Mouse (Mus musculus) C2C12 (cell line): ENCODE results near the gene Pde10a. TPM values are rescaled to one million over a fixed set of nuclear protein-coding genes. Genes with fewer than 3 reads are reported as not detected.

Source experiments
- H3K27me3 ChIP-seq: one replicate; pipeline ENCODE4 v1.6.1; 2011; ENCODE audit not compliant: control insufficient read depth, insufficient read depth, insufficient read length
- H3K36me3 ChIP-seq: one replicate; pipeline ENCODE4 v1.6.1; 2011; ENCODE audit not compliant: control insufficient read depth, insufficient read depth
- H3K4me3 ChIP-seq: one replicate; pipeline ENCODE4 v1.5.1; 2011; ENCODE audit warnings: mild to moderate bottlenecking, control low read depth; ENCODE audit not compliant: poor library complexity, insufficient read depth, severe bottlenecking
- H3K79me2 ChIP-seq: one replicate; pipeline ENCODE4 v1.6.1; 2011; ENCODE audit not compliant: control insufficient read depth, insufficient read depth
- H3K79me3 ChIP-seq: one replicate; pipeline ENCODE4 v1.6.1; 2011; ENCODE audit warnings: low read depth, control low read depth
- H3ac ChIP-seq: one replicate; pipeline ENCODE3; 2011; ENCODE audit warnings: low read depth; ENCODE audit not compliant: control insufficient read depth, insufficient read length
- CEBPB ChIP-seq: IDR thresholded peaks from one replicate; pipeline ENCODE4 v1.6.1; 2011; ENCODE audit warnings: low read depth, mild to moderate bottlenecking, control low read depth, moderate library complexity
- CTCF ChIP-seq: IDR thresholded peaks from one replicate; pipeline ENCODE4 v1.5.1; 2011; ENCODE audit not compliant: control insufficient read depth, insufficient read depth, insufficient read length
- FOSL1 ChIP-seq: IDR thresholded peaks from one replicate; pipeline ENCODE4 v1.8.0; 2011; ENCODE audit warnings: mild to moderate bottlenecking, low read length; ENCODE audit not compliant: poor library complexity, insufficient read depth, severe bottlenecking
- MAX ChIP-seq: IDR thresholded peaks from one replicate; pipeline ENCODE4 v1.6.1; 2011; ENCODE audit warnings: mild to moderate bottlenecking, control low read depth
- MYOD1 ChIP-seq: IDR thresholded peaks from one replicate; pipeline ENCODE4 v1.6.1; 2011; ENCODE audit warnings: low read depth; ENCODE audit not compliant: control insufficient read depth, insufficient read length
- MYOG ChIP-seq: IDR thresholded peaks from one replicate; pipeline ENCODE4 v1.6.1; 2011; ENCODE audit not compliant: control insufficient read depth, insufficient read length; ENCODE audit errors: extremely low read depth
- USF1 ChIP-seq: IDR thresholded peaks from one replicate; pipeline ENCODE4 v1.6.1; 2011; ENCODE audit warnings: low read depth, mild to moderate bottlenecking, control low read depth, moderate library complexity
- polyA plus RNA-seq: library from polyadenylated mRNA; unstranded; fragments of >200 nt; fragmentation: generic; extraction: Trizol; gene quantifications from one replicate; pipeline ENCODE4 v1.2.1, GENCODE M21; 2012; ENCODE audit warnings: missing spikeins

The Pde10a gene
- polyA plus RNA-seq, 1 experiment, result 0.83 TPM

DNA sequence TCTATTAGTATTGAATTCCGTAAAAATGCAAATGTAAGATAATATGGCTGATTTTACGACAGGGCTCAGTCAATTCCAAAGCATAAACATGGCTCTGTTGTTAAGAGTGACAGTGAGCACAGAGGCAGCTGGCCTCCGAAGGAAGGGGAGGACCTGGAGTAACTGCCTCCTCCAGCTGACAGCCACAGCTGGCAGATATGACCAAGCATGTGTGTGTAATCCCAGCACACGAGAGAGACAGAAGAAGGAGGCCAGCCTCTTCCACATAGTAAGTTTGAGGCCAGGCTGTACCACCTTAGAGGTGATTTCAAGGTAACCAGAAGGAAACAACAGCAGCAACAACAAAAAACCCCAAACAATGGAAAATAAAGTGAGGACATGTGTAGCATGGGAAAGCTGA, 397.9 kb downstream of the Pde10a start:
- Histone ChIP-seq H3K4me3 (no peak overlapping the region), H3K79me3 (no peaks in the 10 kb centered on the region), H3K36me3 (no peaks in the 10 kb centered on the region), H3ac (no peak overlapping the region), H3K79me2 (no peaks in the 10 kb centered on the region), H3K27me3 (peaks cover 6% of the 10 kb centered on the region)
- TF ChIP-seq MYOG, result no peak
- TF ChIP-seq MAX, result no peak
- TF ChIP-seq CEBPB, result no peak
- no peak for TF ChIP-seq USF1
- TF ChIP-seq FOSL1, result no peak
- no peak for TF ChIP-seq MYOD1
- no peak for TF ChIP-seq CTCF

DNA sequence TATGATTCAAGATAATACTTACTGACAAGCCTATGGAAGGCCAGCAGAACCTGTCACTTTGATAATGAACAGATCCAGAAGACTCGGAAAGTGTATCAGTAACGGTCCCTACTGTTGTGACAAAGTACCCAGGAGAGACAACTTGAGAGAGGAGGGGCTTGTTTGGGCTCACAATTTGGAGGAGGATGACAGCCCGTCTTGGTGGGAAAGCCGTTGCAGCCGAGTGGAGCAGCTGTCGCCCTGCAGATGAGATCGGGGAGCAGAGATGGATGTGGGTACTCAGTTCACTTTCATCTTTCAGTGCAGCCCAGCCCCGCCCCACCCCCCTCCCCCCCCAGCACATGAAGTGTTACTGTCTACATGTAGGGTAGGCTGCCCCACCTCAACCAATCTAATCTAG, 398.6 kb downstream of the Pde10a start:
- peaks cover 6% of the 10 kb centered on the region for H3K27me3 ChIP-seq
- no peak overlapping the region for H3K4me3 ChIP-seq
- no peak overlapping the region for H3ac ChIP-seq
- no peaks in the 10 kb centered on the region for H3K79me2 ChIP-seq
- TF ChIP-seq CEBPB (no peak), MYOG (no peak), USF1 (no peak), MYOD1 (no peak), MAX (no peak), FOSL1 (no peak), CTCF (no peak)
- H3K36me3 ChIP-seq, result no peaks in the 10 kb centered on the region
- no peaks in the 10 kb centered on the region for H3K79me3 ChIP-seq

DNA sequence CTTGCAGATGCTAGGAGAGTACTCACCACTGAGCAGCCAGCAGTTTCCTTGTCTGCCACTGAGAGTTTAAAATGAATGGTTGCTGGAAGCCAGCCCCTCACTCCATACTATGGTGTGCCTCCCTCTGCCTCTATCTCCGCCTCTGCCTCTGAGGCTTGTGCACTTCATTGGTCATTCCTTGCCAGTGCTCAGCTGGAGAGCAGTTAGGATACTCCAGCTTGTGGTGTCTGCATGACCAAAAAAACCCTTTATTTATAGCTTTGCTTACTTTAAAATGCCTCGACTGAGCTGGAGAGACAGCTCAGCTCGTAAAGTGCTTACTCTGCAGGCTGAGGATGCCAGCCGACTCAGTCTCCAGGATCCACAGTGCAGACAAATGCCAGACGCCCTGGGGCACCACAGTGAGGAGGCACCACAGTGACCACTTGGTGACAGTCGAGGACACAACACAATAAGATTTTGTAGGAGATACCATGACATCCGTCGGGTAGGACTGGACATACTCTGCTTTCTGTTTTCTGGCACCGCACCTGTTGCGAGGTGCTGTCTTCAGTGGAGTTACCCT, 400.7 kb downstream of the Pde10a start:
- Histone ChIP-seq H3K79me3 (no peaks in the 10 kb centered on the region), H3ac (no peak overlapping the region), H3K36me3 (no peaks in the 10 kb centered on the region), H3K27me3 (peaks cover 6% of the 10 kb centered on the region), H3K79me2 (no peaks in the 10 kb centered on the region), H3K4me3 (no peak overlapping the region)
- TF ChIP-seq MYOG (no peak), USF1 (no peak), MYOD1 (no peak), FOSL1 (no peak), CEBPB (no peak), MAX (no peak), CTCF (no peak)

DNA sequence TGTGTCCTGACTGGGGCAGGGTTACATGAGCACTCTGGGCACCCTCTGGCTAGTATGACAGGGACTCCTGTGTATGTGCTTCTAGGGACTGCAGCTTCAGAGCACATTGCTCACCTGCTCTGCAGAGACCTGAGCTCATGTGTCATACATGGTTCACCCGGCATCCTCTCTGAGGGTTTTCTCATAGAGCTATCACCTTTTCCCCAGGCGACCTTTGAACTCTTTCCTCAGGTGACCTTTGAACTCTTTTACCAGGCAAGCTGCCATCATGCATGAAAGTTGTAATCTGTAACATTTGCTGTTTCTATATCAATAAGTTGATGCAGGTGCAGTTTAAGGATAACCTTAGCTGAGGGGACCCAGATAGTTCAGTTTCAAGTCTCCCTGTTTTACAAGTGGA, 403.4 kb downstream of the Pde10a start:
- H3K79me3 ChIP-seq, result no peaks in the 10 kb centered on the region
- peaks cover 24% of the 10 kb centered on the region for H3K27me3 ChIP-seq
- H3K36me3 ChIP-seq, result no peaks in the 10 kb centered on the region
- H3K79me2 ChIP-seq, result no peaks in the 10 kb centered on the region
- TF ChIP-seq USF1, result no peak
- no peak for TF ChIP-seq FOSL1
- TF ChIP-seq MYOG, result no peak
- TF ChIP-seq MYOD1, result no peak
- no peak for TF ChIP-seq MAX
- no peak for TF ChIP-seq CEBPB
- TF ChIP-seq CTCF, result no peak
- no peak overlapping the region for H3ac ChIP-seq
- no peak overlapping the region for H3K4me3 ChIP-seq

DNA sequence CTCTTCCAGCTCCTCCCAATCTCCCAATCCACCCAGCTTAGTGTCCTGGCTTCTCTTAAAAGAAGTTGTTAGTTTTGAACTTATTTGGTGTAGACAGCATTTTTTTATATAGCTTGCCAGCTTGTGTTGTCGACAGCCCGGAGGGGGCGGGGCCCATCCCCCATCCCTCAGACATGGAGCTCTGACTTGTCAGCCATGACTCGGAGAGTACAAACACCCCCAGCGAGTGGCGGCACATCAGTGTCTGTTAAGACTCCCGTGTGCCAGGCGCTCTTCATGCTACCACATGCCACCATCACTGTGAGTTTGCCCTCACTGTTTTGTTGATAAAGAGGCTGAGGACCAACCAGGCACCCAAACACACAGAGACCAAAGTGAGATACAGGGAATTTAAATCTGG, 404.5 kb downstream of the Pde10a start:
- no peak overlapping the region for H3K4me3 ChIP-seq
- H3K36me3 ChIP-seq, result no peaks in the 10 kb centered on the region
- no peaks in the 10 kb centered on the region for H3K79me3 ChIP-seq
- H3ac ChIP-seq, result no peak overlapping the region
- TF ChIP-seq FOSL1 (no peak), CTCF (no peak), USF1 (no peak), CEBPB (no peak)
- peaks cover 29% of the 10 kb centered on the region for H3K27me3 ChIP-seq
- H3K79me2 ChIP-seq, result no peaks in the 10 kb centered on the region

DNA sequence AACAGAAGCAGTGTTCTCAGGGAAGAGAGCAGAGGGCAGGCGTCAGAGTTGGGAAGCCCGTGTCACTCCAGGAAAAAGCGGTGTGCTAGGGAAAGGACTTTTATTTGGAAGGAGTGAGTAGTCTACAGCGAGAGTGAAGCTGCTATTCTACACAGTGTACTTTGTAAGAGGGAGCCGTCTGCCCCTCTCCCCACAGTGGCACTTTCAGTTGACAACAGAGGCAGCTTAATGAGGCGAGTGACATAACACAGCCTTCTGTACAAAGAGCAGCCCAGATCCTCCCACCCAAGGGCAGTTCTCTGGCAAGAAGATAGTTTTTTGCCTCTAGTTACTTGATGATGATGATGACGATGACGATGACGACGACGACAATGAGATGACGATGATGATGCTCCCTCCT, 410.4 kb downstream of the Pde10a start:
- Histone ChIP-seq H3K79me3 (no peaks in the 10 kb centered on the region), H3K4me3 (no peak overlapping the region), H3K27me3 (peaks cover 22% of the 10 kb centered on the region), H3K36me3 (no peaks in the 10 kb centered on the region), H3ac (no peak overlapping the region), H3K79me2 (no peaks in the 10 kb centered on the region)
- no peak for TF ChIP-seq MYOD1
- TF ChIP-seq MAX, result no peak
